Mouse (Mus musculus) erythroblast, embryonic 14.5 days (primary cell): Measurements from ENCODE around the gene Prickle2.

Experiments
- GATA1 ChIP-seq: IDR thresholded peaks from 2 replicates; pipeline ENCODE4 v1.6.1; 2012; ENCODE audit warnings: low read length, inconsistent platforms, mixed read lengths
- TAL1 ChIP-seq: IDR thresholded peaks from 3 replicates; pipeline ENCODE4 v1.6.1; 2012; ENCODE audit warnings: low read length, inconsistent platforms, mixed read lengths

DNA sequence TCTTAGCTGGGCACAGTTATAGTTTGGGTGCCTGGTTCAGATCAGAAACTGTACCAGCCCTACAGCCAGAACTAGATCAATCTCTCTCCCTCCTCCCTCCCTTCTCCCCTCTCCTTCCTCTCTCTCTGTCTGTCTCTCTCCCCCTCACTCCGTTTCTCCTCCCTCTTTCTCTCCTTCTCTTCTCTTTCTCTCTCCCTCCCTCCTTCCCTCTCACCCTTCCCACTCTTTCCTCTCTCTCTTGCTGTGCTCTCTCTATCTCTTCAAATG lies 224.3 kb downstream of the Prickle2 start:
- TF ChIP-seq GATA1 = no peak
- TF ChIP-seq TAL1 = no peak
